Comparison of ENCODE assay signal across 9 mouse cellular contexts in genomic region chr1:132233566-132233965, GRCm38 (mm10). TPM values are rescaled to one million over a fixed set of nuclear protein-coding genes. Genes with fewer than 3 reads are reported as not detected.
DNase-seq lines count a peak whose midpoint lies in the region; ATAC-seq and TF ChIP-seq lines count a peak whose summit lies in the region.
"Had no signal": no experiment of that assay in that cellular context is flagged by ENCODE, and none has a peak within 500 bp of the region (broad histone marks: within the 10 kb centered on the region; RNA-seq: fewer than 3 reads in every experiment).

No protein-coding gene starts in this region.

- H3K9me3 ChIP-seq in heart, embryonic 12.5 days (replicated peaks): no peaks in the 10 kb centered on the region
- no peaks in the 10 kb centered on the region for H3K9me3 ChIP-seq in forebrain, postnatal 0 days (ENCODE audit: low read length)

- no peak overlapping the region for H3K4me2 ChIP-seq in heart, embryonic 12.5 days
- H3K4me2 ChIP-seq in forebrain, postnatal 0 days (ENCODE audit: low read depth): no peak overlapping the region

- H3K4me1 ChIP-seq in heart, embryonic 12.5 days (replicated peaks): no peaks in the 10 kb centered on the region
- no peaks in the 10 kb centered on the region for H3K4me1 ChIP-seq in forebrain, postnatal 0 days (ENCODE audit: insufficient read depth)

- ATAC-seq in heart, embryonic 12.5 days (ENCODE audit: insufficient number of reproducible peaks, low FRiP score): no peak
- peak; percentile 74 for ATAC-seq in forebrain, postnatal 0 days

- H3K4me3 ChIP-seq in heart, embryonic 12.5 days: no peak overlapping the region
- no peak overlapping the region for H3K4me3 ChIP-seq in forebrain, postnatal 0 days (ENCODE audit: low read depth, low read length)

- peaks cover 49% of the 10 kb centered on the region for H3K27me3 ChIP-seq in heart, embryonic 12.5 days (replicated peaks)
- H3K27me3 ChIP-seq in forebrain, postnatal 0 days (ENCODE audit: insufficient read depth, low read length): no peaks in the 10 kb centered on the region

- H3K9ac ChIP-seq in heart, embryonic 12.5 days: no peak overlapping the region
- no peak overlapping the region for H3K9ac ChIP-seq in forebrain, postnatal 0 days

- no peak overlapping the region for H3K27ac ChIP-seq in heart, embryonic 12.5 days (ENCODE audit: poor library complexity, severe bottlenecking)
- no peak overlapping the region for H3K27ac ChIP-seq in forebrain, postnatal 0 days (ENCODE audit: low read depth, low read length)

- DNase-seq in heart, adult 11 months: peak; percentile 82
- DNase-seq in thymus, postnatal 4 days: peak; percentile 58
- DNase-seq in thymus, postnatal 25 days: no peak
- no peak for DNase-seq in forebrain, postnatal 0 days
- peak; percentile 61 for DNase-seq in mesoderm, embryonic 11.5 days (ENCODE audit: low read depth, low spot score)
- DNase-seq in yolk sac, embryonic 10.5 days (ENCODE audit: low spot score): no peak
- no peak for DNase-seq in layer of hippocampus, adult 9-11 months

- no peaks in the 10 kb centered on the region for H3K36me3 ChIP-seq in heart, embryonic 12.5 days
- no peaks in the 10 kb centered on the region for H3K36me3 ChIP-seq in forebrain, postnatal 0 days (ENCODE audit: insufficient read depth)

- WGBS in heart, embryonic 12.5 days: 19% methylated on average over 12 of the region's 12 CpGs
- WGBS in forebrain, postnatal 0 days: 23% methylated on average over 12 of the region's 12 CpGs

- peak; percentile 54 for TF ChIP-seq CTCF in forebrain, postnatal 0 days (IDR thresholded peaks at IDR 0.05; ENCODE audit: low read depth)

RNA-seq across cellular contexts. Expression of gene Gm10188, which starts 4.0 kb away (rescaled TPM):
- polyA plus RNA-seq in heart, embryonic 12.5 days (2016; fragmentation: Nextera tagmentation; extraction: Ambion mirVana): not detected in 2 replicates
- 0.92 TPM in 1 of 2 replicates, not detected in the other for total RNA-seq in forebrain, postnatal 0 days (2014; rRNA removed)
- not detected in 2 replicates for polyA plus RNA-seq in forebrain, postnatal 0 days (2015; fragmentation: Nextera tagmentation; extraction: Ambion mirVana)
- total RNA-seq: left cerebral cortex, postnatal 10 days had no signal

RNA-seq across cellular contexts. Expression of gene AC124108.1, which starts 42.3 kb away (rescaled TPM):
- not detected in 2 replicates for polyA plus RNA-seq in heart, embryonic 12.5 days (2016; fragmentation: Nextera tagmentation; extraction: Ambion mirVana)
- total RNA-seq in forebrain, postnatal 0 days (2014; rRNA removed): 3.4 and 5.0 TPM in 2 replicates
- polyA plus RNA-seq in forebrain, postnatal 0 days (2015; fragmentation: Nextera tagmentation; extraction: Ambion mirVana): 0.31 and 0.48 TPM in 2 replicates

RNA-seq across cellular contexts. Expression of gene Lemd1, which starts 42.3 kb away (rescaled TPM):
- polyA plus RNA-seq in heart, embryonic 12.5 days (2016; fragmentation: Nextera tagmentation; extraction: Ambion mirVana): not detected in 2 replicates
- 13.3 and 14.9 TPM in 2 replicates for total RNA-seq in forebrain, postnatal 0 days (2014; rRNA removed)
- 14.7 and 15.1 TPM in 2 replicates for polyA plus RNA-seq in forebrain, postnatal 0 days (2015; fragmentation: Nextera tagmentation; extraction: Ambion mirVana)

Comparison
In these comparisons a context has a peak if more than half of its experiments do, and no peak if none do; other contexts are left out.
1. DNase-seq: peak in heart, adult 11 months (single experiment), thymus, postnatal 4 days (single experiment) and mesoderm, embryonic 11.5 days (single experiment); none in thymus, postnatal 25 days (single experiment), forebrain, postnatal 0 days (single experiment), yolk sac, embryonic 10.5 days (single experiment) and layer of hippocampus, adult 9-11 months (single experiment).
2. RNA of gene Lemd1, which starts 42.3 kb away (polyA plus RNA-seq): 14.7 to 15.1 TPM in forebrain, postnatal 0 days; not detected in heart, embryonic 12.5 days; every median in the first group is over 10 times any median in the second.